Mouse (Mus musculus) embryonic facial prominence, embryonic 11.5 days (tissue): Measurements from ENCODE around the gene Cntnap1. TPM values are rescaled to one million over a fixed set of nuclear protein-coding genes. Genes with fewer than 3 reads are reported as not detected.

ENCODE experiments used
- ATAC-seq: fragments of 200-750 bp; cut with Nextera tagmentation; replicated peaks from 2 replicates; pipeline ENCODE4 v1.8.0; 2017; ENCODE audit warnings: low read depth; ENCODE audit not compliant: insufficient number of reproducible peaks, low FRiP score, low TSS enrichment
- DNase-seq: peaks from one replicate; pipeline ENCODE4 v3.0.0-alpha.2; 2015; ENCODE audit warnings: low spot score
- H3K27ac ChIP-seq: fragments of 300-500 bp; sonication (generic); replicated peaks from 2 replicates; pipeline ENCODE4 v1.5.1; 2014; ENCODE audit warnings: mild to moderate bottlenecking, low read depth, low read length, control low read depth
- H3K27me3 ChIP-seq: fragments of 300-500 bp; sonication (generic); 2 replicates; pipeline ENCODE4 v1.6.1; 2014; ENCODE audit warnings: mild to moderate bottlenecking, low read length, moderate library complexity, mixed read lengths; ENCODE audit not compliant: control insufficient read depth, insufficient read depth
- H3K36me3 ChIP-seq: fragments of 300-500 bp; sonication (generic); replicated peaks from 2 replicates; pipeline ENCODE4 v1.6.1; 2014; ENCODE audit warnings: low read depth, mild to moderate bottlenecking, low read length, moderate library complexity, mixed read lengths; ENCODE audit not compliant: control insufficient read depth, insufficient read depth
- H3K4me1 ChIP-seq: fragments of 300-500 bp; sonication (generic); 2 replicates; pipeline ENCODE4 v1.6.1; 2014; ENCODE audit warnings: low read length, mixed read lengths; ENCODE audit not compliant: control insufficient read depth, insufficient read depth
- H3K4me2 ChIP-seq: fragments of 300-500 bp; sonication (generic); 2 replicates; pipeline ENCODE4 v1.6.1; 2014; ENCODE audit warnings: low read depth, mild to moderate bottlenecking, control low read depth, low read length, moderate library complexity
- H3K4me3 ChIP-seq: fragments of 300-500 bp; sonication (generic); 2 replicates; pipeline ENCODE4 v1.5.1; 2014; ENCODE audit warnings: low read depth, low read length, control low read depth
- H3K9ac ChIP-seq: fragments of 300-500 bp; sonication (generic); replicated peaks from 2 replicates; pipeline ENCODE4 v1.6.1; 2014; ENCODE audit warnings: mild to moderate bottlenecking, control low read depth, low read length
- H3K9me3 ChIP-seq: fragments of 300-500 bp; sonication (generic); replicated peaks from 2 replicates; pipeline ENCODE4 v1.6.1; 2016; ENCODE audit warnings: mild to moderate bottlenecking, low read length, inconsistent platforms, mixed read lengths; ENCODE audit not compliant: control insufficient read depth
- WGBS: fragments of 180-500 bp; shearing (Covaris S2); extraction: QIAGEN DNeasy Blood & Tissue Kit; methylation state at CpG from one replicate; pipeline ENCODE4 v1.1.7; 2014; 5-methylcytosine and 5-hydroxymethylcytosine counted together
- polyA plus RNA-seq: library from polyadenylated mRNA; unstranded; fragments of >200 nt; fragmentation: Nextera tagmentation; extraction: Ambion mirVana; gene quantifications from 2 replicates; pipeline ENCODE4 v1.2.1, GENCODE M21; 2014

Cntnap1 gene
- polyA plus RNA-seq, 1 experiment from 2014 or later, result 0.28 TPM

DNA sequence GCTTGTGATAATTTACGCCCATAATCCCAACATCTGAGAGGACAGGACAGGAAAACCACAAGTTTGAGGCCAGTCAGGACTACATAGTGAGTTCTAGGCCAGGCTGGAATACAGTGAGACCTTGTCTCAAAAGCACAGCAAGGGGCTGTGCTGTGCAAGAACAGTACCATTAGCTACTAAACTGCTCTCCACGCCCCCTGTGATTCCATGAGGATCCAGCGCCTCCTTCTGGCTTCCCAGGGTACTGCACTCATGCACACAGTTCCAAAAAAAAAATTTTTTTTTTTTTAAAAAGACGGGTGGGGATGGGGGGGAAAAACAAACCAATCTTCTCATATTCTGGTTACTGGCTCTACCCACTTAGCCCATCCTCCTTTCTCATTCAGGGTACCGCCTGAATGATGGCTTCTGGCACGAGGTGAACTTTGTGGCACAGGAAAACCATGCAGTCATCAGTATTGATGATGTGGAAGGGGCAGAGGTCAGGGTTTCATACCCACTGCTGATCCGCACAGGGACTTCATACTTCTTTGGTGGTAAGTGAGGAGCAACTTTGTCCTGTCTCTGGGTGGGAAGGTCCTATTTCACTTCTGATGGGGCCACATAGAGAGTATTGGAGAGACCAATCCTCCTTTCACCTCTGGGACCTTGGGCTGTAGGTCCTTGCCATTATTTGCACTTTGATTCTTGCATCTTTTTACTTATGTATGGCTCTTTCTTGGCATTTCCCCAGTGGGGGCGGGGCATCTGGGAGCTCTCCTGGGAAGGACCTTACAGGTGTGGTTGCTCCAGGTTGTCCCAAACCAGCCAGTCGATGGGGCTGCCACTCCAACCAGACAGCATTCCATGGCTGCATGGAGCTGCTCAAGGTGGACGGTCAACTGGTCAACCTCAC is 10.8 kb downstream of the Cntnap1 start:
- ATAC-seq (no peak), DNase-seq (peak; percentile 81)
- H3K9me3 ChIP-seq, result no peaks in the 10 kb centered on the region
- no peak overlapping the region for H3K27ac ChIP-seq
- no peak overlapping the region for H3K9ac ChIP-seq
- H3K27me3 ChIP-seq, result peaks cover 23% of the 10 kb centered on the region
- H3K36me3 ChIP-seq, result no peaks in the 10 kb centered on the region
- H3K4me2 ChIP-seq, result no peak overlapping the region
- no peaks in the 10 kb centered on the region for H3K4me1 ChIP-seq
- H3K4me3 ChIP-seq, result no peak overlapping the region
- 43% methylated on average over 10 of the region's 10 CpGs for WGBS

GRCm38 (mm10) chr11:101181961-101182360 is 11.6 kb downstream of the Cntnap1 start:
- Histone ChIP-seq H3K4me1 (no peaks in the 10 kb centered on the region), H3K9ac (no peak overlapping the region), H3K4me2 (no peak overlapping the region), H3K4me3 (no peak overlapping the region), H3K36me3 (no peaks in the 10 kb centered on the region), H3K27ac (no peak overlapping the region), H3K9me3 (no peaks in the 10 kb centered on the region), H3K27me3 (peaks cover 16% of the 10 kb centered on the region)
- DNase-seq (no peak), ATAC-seq (no peak)
- WGBS, result 92% methylated on average over 11 of the region's 11 CpGs

GRCm38 (mm10) chr11:101182771-101183517 is 12.6 kb downstream of the Cntnap1 start:
- Histone ChIP-seq H3K4me3 (no peak overlapping the region), H3K4me1 (no peaks in the 10 kb centered on the region), H3K9ac (no peak overlapping the region), H3K4me2 (no peak overlapping the region), H3K36me3 (no peaks in the 10 kb centered on the region), H3K27me3 (peaks cover 10% of the 10 kb centered on the region), H3K9me3 (no peaks in the 10 kb centered on the region), H3K27ac (no peak overlapping the region)
- DNase-seq (no peak), ATAC-seq (no peak)
- WGBS, result 74% methylated on average over 14 of the region's 14 CpGs

DNA sequence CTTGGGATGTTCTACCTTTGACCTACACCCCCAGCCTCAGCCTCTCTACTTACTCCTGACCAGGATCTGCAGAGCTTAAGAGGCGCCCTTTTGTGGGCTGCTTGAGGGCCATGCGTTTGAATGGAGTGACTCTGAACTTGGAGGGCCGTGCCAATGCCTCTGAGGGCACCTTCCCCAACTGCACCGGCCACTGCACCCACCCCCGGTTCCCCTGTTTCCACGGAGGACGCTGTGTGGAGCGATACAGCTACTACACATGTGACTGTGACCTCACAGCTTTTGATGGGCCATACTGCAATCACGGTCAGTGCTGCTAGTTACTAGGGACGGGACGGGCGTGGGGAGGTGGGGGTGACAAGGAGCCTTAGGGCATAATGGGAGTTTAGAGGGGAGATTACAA is 14.7 kb downstream of the Cntnap1 start:
- 86% methylated on average over 12 of the region's 12 CpGs for WGBS
- peaks cover 2% of the 10 kb centered on the region; the same call in 1 of the 2 replicates for H3K4me1 ChIP-seq
- H3K4me2 ChIP-seq, result no peak overlapping the region
- ATAC-seq (no peak), DNase-seq (no peak)
- H3K9ac ChIP-seq, result no peak overlapping the region
- H3K27ac ChIP-seq, result no peak overlapping the region
- no peaks in the 10 kb centered on the region for H3K36me3 ChIP-seq
- H3K27me3 ChIP-seq, result no peaks in the 10 kb centered on the region; the same call in 1 of the 2 replicates
- no peak overlapping the region for H3K4me3 ChIP-seq
- no peaks in the 10 kb centered on the region for H3K9me3 ChIP-seq

DNA sequence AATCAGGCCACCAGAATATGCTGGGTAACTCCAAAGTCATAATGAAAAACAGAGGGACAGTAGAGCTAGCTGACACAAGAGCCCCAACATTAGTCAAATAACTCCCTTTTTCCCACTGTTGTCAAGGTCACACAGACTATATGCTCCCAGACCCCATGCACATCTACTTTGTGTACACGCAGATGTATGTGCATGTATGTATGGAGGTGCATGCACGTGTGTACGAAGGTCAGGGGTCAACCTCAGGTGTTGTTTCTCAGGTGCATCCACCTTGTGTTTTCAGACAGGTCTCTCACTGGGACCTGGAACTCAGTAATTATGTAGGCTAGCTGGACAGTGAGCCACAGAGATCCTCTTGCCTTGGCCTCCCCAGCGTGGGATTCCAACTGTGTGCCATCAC is 15.1 kb downstream of the Cntnap1 start:
- Histone ChIP-seq H3K4me3 (no peak overlapping the region), H3K27ac (no peak overlapping the region), H3K4me1 (peaks cover 5% of the 10 kb centered on the region), H3K27me3 (no peaks in the 10 kb centered on the region; the same call in 1 of the 2 replicates), H3K9me3 (no peaks in the 10 kb centered on the region), H3K9ac (no peak overlapping the region), H3K36me3 (no peaks in the 10 kb centered on the region), H3K4me2 (no peak overlapping the region)
- DNase-seq (no peak), ATAC-seq (no peak)
- 95% methylated on average over 4 of the region's 4 CpGs for WGBS

GRCm38 (mm10) chr11:101186526-101187247 is 16.4 kb downstream of the Cntnap1 start:
- no peak overlapping the region for H3K27ac ChIP-seq
- H3K27me3 ChIP-seq, result no peaks in the 10 kb centered on the region; the same call in 1 of the 2 replicates
- no peaks in the 10 kb centered on the region for H3K36me3 ChIP-seq
- DNase-seq (no peak), ATAC-seq (no peak)
- no peak overlapping the region for H3K4me3 ChIP-seq
- H3K4me2 ChIP-seq, result no peak overlapping the region
- H3K9me3 ChIP-seq, result no peaks in the 10 kb centered on the region
- H3K9ac ChIP-seq, result no peak overlapping the region
- WGBS, result 87% methylated on average over 27 of the region's 27 CpGs
- H3K4me1 ChIP-seq, result peaks cover 13% of the 10 kb centered on the region

DNA sequence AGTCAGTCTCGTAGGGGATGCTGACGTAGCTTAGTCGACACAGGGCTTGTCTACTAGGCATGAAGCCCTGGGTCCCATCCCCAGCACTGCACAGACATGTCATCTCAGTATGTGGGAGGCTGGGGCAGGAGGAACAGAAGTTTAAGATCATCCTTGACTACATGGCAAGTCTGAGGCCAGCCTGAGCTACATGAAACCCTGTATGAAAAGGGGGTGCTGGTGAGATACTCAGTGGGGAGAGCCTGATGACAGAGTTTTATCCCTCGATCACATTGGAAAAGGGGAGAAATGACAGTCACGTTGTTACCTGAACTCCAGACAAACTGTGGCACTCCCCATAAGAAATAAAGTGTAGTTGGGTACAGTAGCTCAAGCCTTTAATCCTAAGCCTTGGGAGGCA is 17.2 kb downstream of the Cntnap1 start:
- Histone ChIP-seq H3K9ac (no peak overlapping the region), H3K9me3 (no peaks in the 10 kb centered on the region), H3K27me3 (no peaks in the 10 kb centered on the region; the same call in 1 of the 2 replicates), H3K36me3 (no peaks in the 10 kb centered on the region; the same call in 1 of the 2 replicates), H3K4me2 (no peak overlapping the region), H3K4me3 (no peak overlapping the region), H3K27ac (no peak overlapping the region), H3K4me1 (peaks cover 13% of the 10 kb centered on the region)
- no peak for DNase-seq
- WGBS, result 89% methylated on average over 5 of the region's 5 CpGs
- ATAC-seq, result no peak
